Mouse (Mus musculus): ENCODE data around the gene Gm49337. TPM values are rescaled to one million over a fixed set of nuclear protein-coding genes. Genes with fewer than 3 reads are reported as not detected.

Gene Gm49337
- polyA plus RNA-seq, 1 experiment from 2014 or later: not detected

DNA sequence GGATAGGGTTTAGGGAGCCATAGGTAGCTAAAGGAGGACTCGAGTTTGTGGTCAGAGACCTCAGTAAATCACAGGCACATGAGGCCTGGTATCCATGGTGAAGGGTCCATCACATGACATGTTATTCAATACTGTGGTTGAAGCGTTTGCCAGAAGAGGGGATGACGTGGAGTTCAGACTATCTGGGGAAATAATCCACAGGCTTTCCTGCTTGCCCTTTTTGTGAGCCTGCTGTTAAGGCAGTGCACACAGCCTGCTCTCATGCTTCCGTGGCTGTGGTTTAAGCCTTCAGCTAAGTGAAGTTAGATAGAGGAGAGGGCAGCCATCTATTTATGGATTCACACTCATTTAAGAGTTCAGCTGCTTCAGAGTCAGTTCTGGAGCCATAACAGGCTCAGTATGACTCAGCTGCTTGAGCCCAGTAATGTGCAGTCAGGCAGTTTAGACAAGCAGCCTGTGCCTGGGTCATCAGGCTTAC, 127.7 kb downstream of the Gm49337 start:
- Histone ChIP-seq H3K4me2 (replicated peaks) (no peak overlapping the region), H3K4me3 (no peak overlapping the region), H3K27ac (no peak overlapping the region), H3K36me3 (peaks cover 54% of the 10 kb centered on the region), H3K27me3 (replicated peaks) (no peaks in the 10 kb centered on the region), H3K9ac (no peak overlapping the region), H3K9me3 (no peaks in the 10 kb centered on the region), H3K4me1 (no peaks in the 10 kb centered on the region)
- WGBS: 71% methylated on average over 4 of the region's 4 CpGs
- ATAC-seq (ENCODE audit: low FRiP score, low read depth): no peak

- Histone ChIP-seq H3K9ac (no peak overlapping the region), H3K4me1 (no peaks in the 10 kb centered on the region), H3K9me3 (no peaks in the 10 kb centered on the region), H3K27me3 (replicated peaks) (no peaks in the 10 kb centered on the region), H3K4me3 (no peak overlapping the region), H3K27ac (no peak overlapping the region), H3K36me3 (peaks cover 71% of the 10 kb centered on the region), H3K4me2 (replicated peaks) (no peak overlapping the region)
- ATAC-seq (ENCODE audit: low FRiP score, low read depth): no peak
- 19% methylated on average over 1 of the region's 1 CpGs for WGBS
Measured at GRCm38 (mm10) chr4:116304551-116304950, 131.4 kb downstream of the Gm49337 start.

DNA sequence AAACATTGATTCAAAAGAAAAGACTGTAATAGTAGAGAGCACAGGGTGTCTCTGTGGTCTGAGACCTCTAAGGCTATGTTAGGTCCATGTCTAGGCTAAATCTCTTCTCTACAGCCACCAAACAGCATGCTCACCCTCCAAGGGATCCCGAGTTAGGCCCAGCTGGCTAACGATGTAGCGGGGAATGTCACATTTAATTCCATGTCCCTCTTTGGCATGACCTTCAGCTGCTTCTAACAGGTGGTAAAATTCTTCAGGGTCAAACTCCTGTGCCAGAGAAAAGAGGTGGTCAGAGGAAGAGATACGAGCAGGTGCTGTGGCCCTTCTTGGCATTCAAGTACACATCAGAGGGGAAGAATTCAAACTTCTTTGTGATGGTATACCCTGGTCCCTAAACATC, 144.4 kb downstream of the Gm49337 start:
- 86% methylated on average over 4 of the region's 4 CpGs for WGBS
- H3K36me3 ChIP-seq: peaks cover 89% of the 10 kb centered on the region

GRCm38 (mm10) chr4:116322127-116322526, 148.9 kb downstream of the Gm49337 start:
- WGBS: 94% methylated on average over 6 of the region's 6 CpGs
- peaks cover 79% of the 10 kb centered on the region for H3K36me3 ChIP-seq

More for the DNA sequence above, 144.4 kb downstream of the Gm49337 start:
- H3K9me3 ChIP-seq: no peaks in the 10 kb centered on the region
- H3K4me1 ChIP-seq: no peaks in the 10 kb centered on the region
- H3K9ac ChIP-seq: no peak overlapping the region
- no peak for ATAC-seq (ENCODE audit: low FRiP score, low read depth)
- H3K4me2 ChIP-seq (replicated peaks): no peak overlapping the region
- no peak overlapping the region for H3K4me3 ChIP-seq
- no peak overlapping the region for H3K27ac ChIP-seq
- no peaks in the 10 kb centered on the region for H3K27me3 ChIP-seq (replicated peaks)

DNA sequence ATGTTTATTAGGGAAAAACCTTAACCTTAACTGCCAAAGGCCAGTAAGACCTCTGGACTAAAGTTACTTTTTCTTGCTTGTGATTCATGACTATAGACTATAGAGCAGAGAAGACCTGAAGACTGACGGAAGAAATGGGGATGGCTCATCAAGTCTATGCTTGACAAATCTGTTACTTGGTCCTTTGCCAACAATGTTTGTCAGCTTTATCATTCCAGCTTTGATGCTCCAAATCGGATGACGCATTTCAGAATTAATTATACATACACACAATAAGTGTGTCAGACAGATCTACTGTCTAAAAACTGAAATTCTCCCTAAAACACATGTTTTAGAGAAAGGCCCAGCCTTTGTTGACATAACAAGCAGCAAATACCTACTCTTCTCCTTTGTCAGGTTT, 156.1 kb downstream of the Gm49337 start:
- WGBS: 96% methylated on average over 3 of the region's 3 CpGs
- H3K4me3 ChIP-seq: no peak overlapping the region
- H3K9ac ChIP-seq: no peak overlapping the region
- H3K4me1 ChIP-seq: no peaks in the 10 kb centered on the region
- no peaks in the 10 kb centered on the region for H3K9me3 ChIP-seq
- H3K4me2 ChIP-seq (replicated peaks): no peak overlapping the region
- H3K27ac ChIP-seq: no peak overlapping the region
- H3K36me3 ChIP-seq: peaks cover 29% of the 10 kb centered on the region
- no peak for ATAC-seq (ENCODE audit: low FRiP score, low read depth)
- no peaks in the 10 kb centered on the region for H3K27me3 ChIP-seq (replicated peaks)

More at GRCm38 (mm10) chr4:116322127-116322526, 148.9 kb downstream of the Gm49337 start:
- Histone ChIP-seq H3K4me1 (no peaks in the 10 kb centered on the region), H3K9me3 (no peaks in the 10 kb centered on the region), H3K4me3 (no peak overlapping the region), H3K9ac (no peak overlapping the region), H3K27me3 (replicated peaks) (no peaks in the 10 kb centered on the region), H3K4me2 (replicated peaks) (no peak overlapping the region), H3K27ac (no peak overlapping the region)
- ATAC-seq (ENCODE audit: low FRiP score, low read depth): no peak

DNA sequence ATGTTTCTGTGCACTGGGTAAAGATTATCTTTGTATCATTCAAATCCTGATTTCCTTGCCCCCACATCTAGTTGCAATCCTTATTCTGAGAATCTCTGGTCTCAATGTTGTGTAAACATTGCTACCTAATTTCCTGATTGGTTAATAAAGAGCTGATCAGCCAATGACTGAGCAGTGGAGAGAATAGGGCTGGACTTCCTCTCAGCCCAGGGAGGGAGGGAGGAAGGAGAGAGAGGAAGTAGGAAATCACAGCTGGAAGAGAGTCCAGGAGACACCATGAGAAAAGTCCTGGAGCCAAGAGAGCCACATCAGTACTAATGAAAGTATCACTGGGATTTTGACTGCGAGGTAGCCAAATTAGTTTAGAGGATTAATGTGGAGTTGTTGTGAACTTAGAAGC, 163.1 kb downstream of the Gm49337 start:
- ATAC-seq (ENCODE audit: low FRiP score, low read depth): no peak
- Histone ChIP-seq H3K27me3 (replicated peaks) (no peaks in the 10 kb centered on the region), H3K4me1 (no peaks in the 10 kb centered on the region), H3K4me2 (replicated peaks) (no peak overlapping the region), H3K9ac (no peak overlapping the region), H3K4me3 (no peak overlapping the region), H3K27ac (no peak overlapping the region), H3K9me3 (no peaks in the 10 kb centered on the region), H3K36me3 (no peaks in the 10 kb centered on the region)
- 91% methylated on average over 1 of the region's 1 CpGs for WGBS

GRCm38 (mm10) chr4:116342119-116342518, 168.9 kb downstream of the Gm49337 start:
- Histone ChIP-seq H3K27me3 (replicated peaks) (no peaks in the 10 kb centered on the region), H3K4me1 (no peaks in the 10 kb centered on the region), H3K36me3 (no peaks in the 10 kb centered on the region), H3K4me3 (no peak overlapping the region), H3K27ac (no peak overlapping the region), H3K9ac (no peak overlapping the region), H3K4me2 (replicated peaks) (no peak overlapping the region), H3K9me3 (no peaks in the 10 kb centered on the region)
- no peak for ATAC-seq (ENCODE audit: low FRiP score, low read depth)

Other genes with a start within 250 kb of the Gm49337 start
- 1.6 and 2.4 TPM in 2 replicates for gene Dmbx1, start 233.5 kb upstream of the Gm49337 start, polyA plus RNA-seq (2016; fragmentation: Nextera tagmentation; extraction: Ambion mirVana)
- 4.8 and 5.8 TPM in 2 replicates for gene Faah, start 155.5 kb upstream of the Gm49337 start, polyA plus RNA-seq (2016; fragmentation: Nextera tagmentation; extraction: Ambion mirVana)
- 16.2 and 19.7 TPM in 2 replicates for gene Nsun4, start 119.5 kb upstream of the Gm49337 start, polyA plus RNA-seq (2016; fragmentation: Nextera tagmentation; extraction: Ambion mirVana)
- 378 and 393 TPM in 2 replicates for gene Uqcrh, start 98.3 kb upstream of the Gm49337 start, polyA plus RNA-seq (2016; fragmentation: Nextera tagmentation; extraction: Ambion mirVana)
- gene Lrrc41, start 98.1 kb upstream of the Gm49337 start, polyA plus RNA-seq (2016; fragmentation: Nextera tagmentation; extraction: Ambion mirVana): 71.9 and 75.0 TPM in 2 replicates
- gene Rad54l, start 49.7 kb upstream of the Gm49337 start, polyA plus RNA-seq (2016; fragmentation: Nextera tagmentation; extraction: Ambion mirVana): 26.9 and 29.4 TPM in 2 replicates
- gene Pomgnt1, start 49.5 kb upstream of the Gm49337 start, polyA plus RNA-seq (2016; fragmentation: Nextera tagmentation; extraction: Ambion mirVana): 60.8 and 68.4 TPM in 2 replicates
- gene Lurap1, start 22.0 kb upstream of the Gm49337 start, polyA plus RNA-seq (2016; fragmentation: Nextera tagmentation; extraction: Ambion mirVana): 1.6 and 1.7 TPM in 2 replicates
- 0.09 TPM in 1 of 2 replicates, not detected in the other for gene Tspan1, start 5.8 kb upstream of the Gm49337 start, polyA plus RNA-seq (2016; fragmentation: Nextera tagmentation; extraction: Ambion mirVana)
- gene 1700042G07Rik, start within 50 bp of the Gm49337 start, polyA plus RNA-seq (2016; fragmentation: Nextera tagmentation; extraction: Ambion mirVana): not detected in 2 replicates
- 84.6 and 92.7 TPM in 2 replicates for gene Pik3r3, start 48.2 kb downstream of the Gm49337 start, polyA plus RNA-seq (2016; fragmentation: Nextera tagmentation; extraction: Ambion mirVana)